Mouse (Mus musculus) liver, adult 2 months (tissue): ENCODE results near the gene Mark3.

Experiments used
- CTCF ChIP-seq: fragments of 200-500 bp; IDR thresholded peaks from 2 replicates; pipeline ENCODE4 v1.5.1; 2011; ENCODE audit warnings: low read depth, low read length, control low read depth
- POLR2A ChIP-seq: fragments of 200-500 bp; IDR thresholded peaks from 2 replicates; pipeline ENCODE4 v1.6.1; 2011; ENCODE audit warnings: low read length, control low read depth; ENCODE audit not compliant: insufficient read depth; ENCODE audit errors: extremely low read depth

DNA sequence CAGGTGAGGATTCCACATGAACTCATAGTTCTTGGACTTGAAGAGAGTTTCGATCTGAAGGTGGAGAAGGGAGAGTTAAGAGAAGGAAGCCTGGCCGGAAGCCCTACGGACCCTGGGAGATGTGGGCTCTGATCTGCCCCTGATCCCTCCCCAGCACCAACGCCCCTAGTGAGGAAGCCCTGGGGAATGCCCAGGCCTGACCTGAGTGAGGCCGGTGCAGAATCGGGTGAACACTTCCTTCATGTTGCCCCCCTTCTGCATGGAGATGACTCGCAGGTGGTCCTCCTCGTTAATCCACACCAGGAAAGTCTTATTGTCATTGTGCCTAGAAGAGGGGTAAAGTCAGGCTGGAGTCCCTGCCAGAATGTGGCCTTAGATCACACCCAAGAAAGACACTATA is 95.6 kb downstream of the Mark3 start:
- no peak for TF ChIP-seq CTCF
- no peak for TF ChIP-seq POLR2A
